Mouse (Mus musculus): Measurements from ENCODE around the gene Pcp4.

Gene Pcp4

GRCm38 (mm10) chr16:96563350-96564257 is 96.2 kb downstream of the Pcp4 start:
- DNase-seq (ENCODE audit: low spot score in 2 of 2), result peak in 1 of 2 experiments; percentile 10

- no peak for DNase-seq (ENCODE audit: low spot score in 2 of 2)
Measured at GRCm38 (mm10) chr16:96567428-96567827, 100.0 kb downstream of the Pcp4 start.
